Mouse (Mus musculus) left cerebral cortex, adult 8-10 months (tissue): ENCODE measurements around the gene Ociad1. TPM values are rescaled to one million over a fixed set of nuclear protein-coding genes. Genes with fewer than 3 reads are reported as not detected.

Experiments
- DNase-seq, 2 experiments: peaks; one replicate each; pipeline ENCODE4 v3.0.0; 2022; ENCODE audit warnings: low spot score in 2 of 2
- total RNA-seq, 4 experiments: library from RNA; stranded (reverse); gene quantifications; 2 replicates each; pipeline ENCODE4 v1.2.4; 2022

The Ociad1 gene
- total RNA-seq, 4 experiments from 2014 or later: 447 to 503 (median 477) TPM

GRCm38 (mm10) chr5:73338832-73339163 lies 46.2 kb downstream of the Ociad1 start:
- no peak for DNase-seq

- DNase-seq: peak in 1 of 2 experiments; percentile 46
Observed at GRCm38 (mm10) chr5:73339779-73340722, 47.5 kb downstream of the Ociad1 start.

GRCm38 (mm10) chr5:73340723-73341235 lies 48.2 kb downstream of the Ociad1 start, which contains the start of gene Ociad2:
Ociad2 (minus strand) TSS chr5:73341028.
- no peak for DNase-seq

- DNase-seq: no peak
Observed at GRCm38 (mm10) chr5:73342701-73343355, 50.2 kb downstream of the Ociad1 start.

GRCm38 (mm10) chr5:73344310-73344709 lies 51.7 kb downstream of the Ociad1 start:
- DNase-seq: peak; percentile 55 to 92

- no peak for DNase-seq
Observed at GRCm38 (mm10) chr5:73345254-73345653, 52.7 kb downstream of the Ociad1 start.

- no peak for DNase-seq
Observed at GRCm38 (mm10) chr5:73349514-73349913, 56.9 kb downstream of the Ociad1 start.

- DNase-seq: no peak
Observed at GRCm38 (mm10) chr5:73351796-73352195, 59.2 kb downstream of the Ociad1 start.

- DNase-seq: peak in 1 of 2 experiments; percentile 48
Observed at GRCm38 (mm10) chr5:73353519-73353918, 60.9 kb downstream of the Ociad1 start.

GRCm38 (mm10) chr5:73353978-73354377 lies 61.4 kb downstream of the Ociad1 start:
- DNase-seq: no peak

- DNase-seq: no peak
Observed at GRCm38 (mm10) chr5:73355393-73355792, 62.8 kb downstream of the Ociad1 start.

- DNase-seq: no peak
Observed at GRCm38 (mm10) chr5:73359134-73359751, 66.7 kb downstream of the Ociad1 start.

GRCm38 (mm10) chr5:73359752-73360141 lies 67.2 kb downstream of the Ociad1 start:
- peak in 1 of 2 experiments; percentile 81 for DNase-seq

- DNase-seq: no peak
Observed at GRCm38 (mm10) chr5:73360240-73360639, 67.7 kb downstream of the Ociad1 start.

- DNase-seq: no peak
Observed at GRCm38 (mm10) chr5:73362338-73362737, 69.8 kb downstream of the Ociad1 start.

- no peak for DNase-seq
Observed at GRCm38 (mm10) chr5:73362791-73363190, 70.2 kb downstream of the Ociad1 start.

Other genes with a start within 250 kb of the Ociad1 start
- 10 to 100 TPM; 58.6 to 81.9 (median 72.1) TPM for gene Fryl, start 36.2 kb upstream of the Ociad1 start, total RNA-seq
- gene Ociad2, start 48.2 kb downstream of the Ociad1 start, total RNA-seq: 100 to 1,000 TPM in 1 of 4 experiments, 10 to 100 TPM in 3; 90.3 to 110 (median 94.2) TPM
- 1 to 10 TPM; 2.1 to 4.4 (median 2.7) TPM for gene Cwh43, start 113.3 kb downstream of the Ociad1 start, total RNA-seq
- gene Dcun1d4, start 188.2 kb downstream of the Ociad1 start, total RNA-seq: 100 to 1,000 TPM; 126 to 143 (median 129) TPM